Mouse (Mus musculus) adrenal gland, adult (tissue): ENCODE results near the gene Shank2.

Source experiments
- DNase-seq, 2 experiments: peaks; one replicate each; pipeline ENCODE4 v3.0.0; 2022 to 2023; ENCODE audit warnings: low spot score in 1 of 2; ENCODE audit not compliant: inconsistent age in 2 of 2

The Shank2 gene

DNA sequence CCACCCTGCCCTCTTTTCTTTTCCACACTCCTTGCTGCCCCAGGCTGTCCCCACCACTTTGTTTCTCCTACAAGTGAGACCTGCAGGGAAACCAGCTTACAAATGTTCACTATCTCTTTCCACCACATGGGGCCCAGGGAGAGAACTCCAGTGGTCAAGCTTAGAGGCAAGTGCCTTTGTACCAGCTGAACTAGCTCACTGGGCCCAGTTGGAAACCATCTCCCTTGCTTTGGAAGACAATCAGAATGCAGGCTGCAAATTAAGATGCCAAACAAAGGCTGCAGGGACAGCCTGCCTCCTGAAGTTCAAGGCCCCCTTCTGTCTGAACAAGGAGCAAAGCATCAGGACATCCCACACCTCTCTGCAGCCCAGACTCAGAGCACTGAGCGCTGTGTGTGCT, 206.9 kb downstream of the Shank2 start:
- DNase-seq = no peak

DNA sequence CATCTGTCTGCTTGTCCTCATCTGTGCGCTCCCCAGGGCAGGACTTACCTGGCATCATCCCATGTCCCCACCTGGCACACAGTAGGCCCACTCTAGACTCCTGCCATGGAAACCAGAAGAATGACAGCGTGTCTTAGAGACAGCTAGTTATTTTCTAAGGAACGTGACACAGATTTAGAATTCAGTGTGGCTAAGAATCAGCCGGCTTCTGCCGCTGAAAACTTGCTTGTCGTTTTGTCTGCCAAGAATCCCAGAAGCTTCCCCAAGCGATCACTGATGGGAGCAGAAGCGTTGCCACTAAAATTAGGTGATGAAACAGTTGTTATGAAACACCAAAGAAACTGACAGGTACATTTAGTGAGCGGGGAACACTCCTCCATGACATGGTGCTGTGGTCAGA, 208.8 kb downstream of the Shank2 start:
- DNase-seq = no peak

DNA sequence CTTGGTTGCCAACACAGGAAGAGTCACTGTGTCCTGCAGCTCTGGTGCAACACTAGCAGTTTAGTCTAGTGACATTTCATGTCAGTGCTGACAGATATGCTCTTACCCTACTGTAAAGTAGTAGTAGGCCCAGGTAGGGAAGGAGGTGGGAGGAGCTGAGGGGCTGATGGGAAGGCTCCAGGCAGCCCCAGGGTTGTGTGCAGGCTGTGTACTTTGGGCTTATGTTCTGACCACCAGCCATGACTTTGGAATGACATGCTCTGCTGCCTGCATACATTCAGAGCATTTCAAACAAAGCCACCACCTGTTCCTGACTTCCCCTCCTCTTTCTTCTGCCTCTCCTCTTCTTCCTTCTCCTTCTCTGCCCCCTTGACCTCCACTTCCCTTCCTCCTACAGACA, 211.0 kb downstream of the Shank2 start:
- DNase-seq = no peak

DNA sequence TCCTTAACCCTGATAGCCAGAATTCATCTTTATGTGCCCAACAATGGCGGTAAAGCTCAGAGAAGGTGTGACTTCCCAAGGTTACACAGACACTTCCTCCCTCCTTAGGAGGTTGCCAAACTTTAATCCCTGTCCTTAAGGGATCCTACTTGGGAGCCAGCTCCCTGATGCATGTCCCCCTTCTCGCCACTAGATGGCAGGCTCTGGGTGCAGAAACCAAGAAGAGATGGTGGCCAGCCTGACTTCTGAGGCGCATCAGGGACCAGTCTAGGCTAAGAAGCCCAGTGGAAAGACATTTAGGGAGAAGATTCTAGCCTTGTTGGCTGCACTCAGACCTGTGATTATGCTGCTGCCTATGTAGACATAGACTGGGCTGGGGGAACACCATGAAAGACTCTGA, 215.5 kb downstream of the Shank2 start:
- DNase-seq = peak; percentile 72 to 89

DNA sequence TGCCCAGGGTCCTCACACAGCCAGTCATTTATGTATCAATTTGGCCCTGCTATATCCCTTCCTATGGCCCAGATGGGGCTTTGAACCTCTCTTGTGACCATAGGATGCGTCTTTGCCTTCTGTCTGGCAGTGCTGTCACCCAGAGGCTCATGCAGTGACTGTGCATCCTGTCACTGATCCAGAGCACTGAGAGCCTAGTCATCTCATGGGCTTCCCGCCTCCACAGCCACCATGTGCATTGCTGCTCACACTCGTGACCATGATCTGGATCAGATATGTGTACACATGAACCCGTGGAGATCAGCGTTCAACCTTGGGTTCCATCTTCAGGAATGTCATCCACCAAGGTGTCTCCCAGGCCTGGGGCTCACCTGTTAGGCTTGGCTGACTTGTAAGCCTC, 227.0 kb downstream of the Shank2 start:
- DNase-seq = no peak

DNA sequence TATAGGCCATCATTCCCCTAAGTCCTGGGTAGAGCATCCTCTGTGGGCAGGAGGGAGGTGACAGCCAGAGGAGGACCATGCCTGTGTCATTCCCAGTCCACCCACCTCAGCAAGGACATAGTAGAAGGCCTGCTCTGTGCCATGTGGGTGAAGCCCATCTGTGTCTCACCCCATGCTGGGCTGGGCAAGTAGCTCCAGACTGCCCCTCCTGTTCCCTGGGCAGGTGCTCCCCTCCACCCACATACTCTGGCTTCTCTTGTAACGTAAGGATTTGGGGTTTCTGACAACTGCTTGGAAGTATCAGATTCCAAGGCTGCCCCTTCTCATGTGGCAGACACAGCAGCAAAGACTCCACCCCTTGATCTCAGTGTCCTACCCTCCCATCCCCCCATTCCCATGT, 227.7 kb downstream of the Shank2 start:
- no peak for DNase-seq

DNA sequence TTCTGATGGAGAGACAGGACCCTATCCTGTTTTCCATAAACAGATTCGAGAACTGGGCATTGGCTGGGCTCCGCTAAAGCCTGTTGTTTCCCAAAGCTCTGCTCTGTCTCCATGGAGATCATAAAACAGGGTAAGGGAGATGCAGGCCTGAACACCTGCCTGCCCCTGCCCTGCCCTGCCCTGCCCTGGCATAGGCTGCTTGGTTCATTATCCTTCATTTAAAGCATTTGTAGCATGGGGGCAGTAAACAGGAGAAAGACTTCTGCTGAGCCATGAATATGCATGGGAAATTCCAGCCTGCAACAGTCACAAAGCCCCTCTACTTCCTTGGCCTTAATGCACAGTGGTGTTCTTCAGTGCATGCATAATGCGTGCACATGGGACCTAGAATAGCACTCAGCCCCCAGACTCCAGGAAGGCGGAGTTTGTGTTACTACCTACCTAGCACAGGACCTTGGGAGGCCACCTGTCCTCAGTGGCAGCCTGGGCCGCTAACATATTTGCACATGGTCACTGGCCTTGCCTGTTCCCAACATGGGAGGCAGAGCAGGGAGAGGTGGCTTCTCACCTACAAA, 230.5 kb downstream of the Shank2 start:
- no peak for DNase-seq

DNA sequence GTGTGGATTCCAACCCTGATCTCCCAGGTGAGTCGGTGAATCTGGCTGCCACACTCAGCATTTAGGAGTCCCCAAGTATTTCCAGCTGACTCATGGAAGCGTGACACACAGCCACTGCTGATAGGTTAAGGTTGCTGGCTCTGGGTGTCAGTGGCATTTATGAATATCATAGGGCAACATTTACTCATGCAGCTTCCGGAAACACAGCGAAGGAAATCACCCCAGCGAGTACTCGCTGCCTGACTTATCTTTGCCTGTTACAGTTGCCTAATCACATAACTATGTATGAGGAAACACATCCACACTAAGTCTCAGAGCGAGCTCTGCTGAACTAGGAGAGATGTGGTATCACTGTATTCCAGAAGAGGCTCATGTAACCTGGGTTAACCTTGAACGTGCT, 231.8 kb downstream of the Shank2 start:
- peak; percentile 82 to 87 for DNase-seq

DNA sequence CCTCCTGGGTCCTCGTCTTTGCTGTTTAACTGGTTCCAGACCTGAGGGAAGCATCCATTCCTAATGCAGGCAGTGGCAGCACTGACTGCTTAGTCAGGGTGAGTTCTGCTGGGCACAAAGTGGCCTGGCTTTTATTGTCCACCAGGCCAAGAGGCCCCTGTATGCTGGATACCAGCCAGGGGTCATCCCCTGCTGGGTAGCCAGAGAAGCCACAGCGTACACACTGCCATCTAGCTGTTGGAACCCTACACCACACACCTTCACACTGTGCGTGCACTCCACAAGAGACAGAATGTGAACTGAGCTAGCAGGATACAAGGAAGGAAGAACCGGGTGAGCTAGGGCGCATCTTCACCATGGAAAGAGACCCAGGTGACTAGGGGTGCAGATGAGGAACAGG, 233.1 kb downstream of the Shank2 start:
- DNase-seq = peak in 1 of 2 experiments; percentile 43

DNA sequence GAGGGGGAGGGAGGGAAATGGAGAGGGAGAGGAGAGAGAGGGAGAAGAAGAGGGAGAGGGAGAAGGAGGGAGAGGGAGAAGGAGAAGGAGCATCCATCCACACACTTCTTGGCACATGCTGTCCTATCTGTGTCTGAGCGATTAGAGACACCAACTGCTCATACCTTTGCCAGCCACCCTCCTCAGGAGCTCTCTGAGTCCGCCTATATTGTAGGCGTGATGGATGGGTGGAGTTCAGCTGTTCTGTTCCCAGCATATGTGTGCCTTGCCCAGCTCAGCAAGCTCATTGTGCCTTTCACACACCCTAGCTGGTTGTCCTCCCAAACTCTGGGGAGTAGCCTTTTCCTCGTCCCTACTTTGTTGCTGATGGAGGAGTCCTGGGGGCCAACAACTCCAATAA, 233.8 kb downstream of the Shank2 start:
- no peak for DNase-seq

DNA sequence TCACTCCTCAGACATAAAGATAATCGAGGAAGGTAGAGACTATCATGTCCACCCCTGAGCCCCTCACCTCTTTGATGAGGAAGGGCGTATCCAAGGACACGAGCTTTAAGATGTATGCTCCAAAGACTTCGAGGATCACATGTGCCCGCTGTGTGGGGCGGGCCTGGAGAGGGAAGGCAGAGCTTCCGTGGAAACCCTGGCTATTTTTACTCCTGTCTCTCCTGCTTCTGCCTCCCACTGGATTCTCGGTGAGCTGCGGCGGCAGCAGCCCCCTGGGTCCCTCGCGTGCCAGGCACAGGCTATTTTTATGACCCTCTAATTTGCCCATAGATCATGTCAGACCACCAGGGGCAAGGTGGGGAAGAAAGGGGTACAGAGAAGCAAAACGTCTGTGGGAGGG, 235.1 kb downstream of the Shank2 start:
- DNase-seq = no peak

DNA sequence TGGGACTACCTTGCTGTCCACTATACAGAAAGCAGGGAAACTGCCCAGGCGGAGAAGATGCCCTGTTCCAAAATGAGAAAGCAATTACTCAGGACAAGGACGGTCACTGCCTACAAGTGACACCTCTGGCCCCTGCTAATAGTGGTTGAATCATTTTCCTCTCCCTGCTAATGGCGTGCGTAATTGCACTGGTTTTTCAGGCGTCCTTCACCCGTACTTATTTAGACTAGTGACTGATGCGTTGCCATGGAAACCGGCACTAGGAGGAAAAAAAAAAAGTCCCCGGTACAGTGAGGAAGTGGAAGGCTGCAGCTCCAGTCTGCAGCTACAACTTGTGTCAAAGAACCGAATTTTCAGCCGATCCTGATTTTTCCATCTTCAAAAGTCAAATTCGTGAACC, 236.7 kb downstream of the Shank2 start:
- peak; percentile 80 to 93 for DNase-seq

DNA sequence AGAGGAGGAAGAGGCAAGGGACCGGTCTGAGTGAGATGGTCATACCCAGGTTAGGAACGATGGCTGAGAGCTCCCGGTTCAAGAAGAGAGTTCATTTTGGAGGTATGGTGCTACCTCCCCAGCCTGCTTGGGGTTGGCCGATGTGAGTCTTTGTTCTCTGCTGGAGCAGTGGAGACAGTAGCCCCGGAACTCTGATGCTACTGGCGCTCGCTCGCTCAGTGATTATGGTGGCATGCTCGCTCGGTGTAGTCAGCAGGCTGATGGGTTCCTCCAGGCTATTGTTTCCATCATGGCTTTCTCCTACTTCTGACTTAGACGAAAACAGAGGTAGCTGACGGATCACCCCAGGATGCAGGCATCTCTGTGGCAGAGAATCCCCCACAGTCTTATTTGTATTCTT, 237.3 kb downstream of the Shank2 start:
- DNase-seq = no peak

DNA sequence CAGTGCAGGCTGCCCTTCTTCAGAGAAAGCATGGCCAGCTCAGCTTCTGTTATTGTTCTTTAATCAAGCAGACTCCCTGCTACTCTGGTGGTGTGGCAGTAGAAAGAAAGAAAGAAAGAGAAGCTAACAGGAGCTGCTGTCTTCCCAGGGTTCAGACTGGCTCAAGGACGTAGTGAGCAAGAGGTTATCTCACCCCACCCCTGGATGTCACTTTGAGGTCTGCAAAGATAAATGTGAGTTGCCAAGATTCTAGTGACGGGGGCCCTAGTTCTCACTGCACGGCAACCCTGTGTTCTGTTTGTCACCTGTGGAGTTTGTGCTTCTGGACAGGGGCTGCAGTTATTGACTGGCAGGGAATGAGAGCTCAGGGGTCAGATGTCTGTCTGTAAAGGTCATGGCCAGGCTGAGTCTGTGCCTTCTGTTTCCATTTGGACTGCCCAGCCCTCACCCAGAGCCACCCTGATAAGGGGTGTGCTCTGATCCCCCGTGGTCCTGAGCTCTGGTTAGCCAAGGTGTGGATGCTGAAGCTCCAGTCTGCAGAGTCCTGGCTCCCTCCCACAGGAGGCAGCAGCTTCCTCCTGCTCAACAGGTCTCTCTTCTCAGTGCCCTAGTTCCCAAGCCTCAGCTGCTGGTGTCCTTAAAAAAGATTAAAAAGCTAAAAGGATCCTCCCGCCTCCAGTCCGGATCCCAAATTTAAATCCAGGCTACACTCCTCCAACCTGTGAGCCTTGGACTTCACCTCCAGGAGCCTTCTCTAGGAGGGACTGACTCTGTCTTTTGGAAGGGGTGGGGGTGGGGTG, 238.0 kb downstream of the Shank2 start:
- peak; percentile 23 to 69 for DNase-seq

DNA sequence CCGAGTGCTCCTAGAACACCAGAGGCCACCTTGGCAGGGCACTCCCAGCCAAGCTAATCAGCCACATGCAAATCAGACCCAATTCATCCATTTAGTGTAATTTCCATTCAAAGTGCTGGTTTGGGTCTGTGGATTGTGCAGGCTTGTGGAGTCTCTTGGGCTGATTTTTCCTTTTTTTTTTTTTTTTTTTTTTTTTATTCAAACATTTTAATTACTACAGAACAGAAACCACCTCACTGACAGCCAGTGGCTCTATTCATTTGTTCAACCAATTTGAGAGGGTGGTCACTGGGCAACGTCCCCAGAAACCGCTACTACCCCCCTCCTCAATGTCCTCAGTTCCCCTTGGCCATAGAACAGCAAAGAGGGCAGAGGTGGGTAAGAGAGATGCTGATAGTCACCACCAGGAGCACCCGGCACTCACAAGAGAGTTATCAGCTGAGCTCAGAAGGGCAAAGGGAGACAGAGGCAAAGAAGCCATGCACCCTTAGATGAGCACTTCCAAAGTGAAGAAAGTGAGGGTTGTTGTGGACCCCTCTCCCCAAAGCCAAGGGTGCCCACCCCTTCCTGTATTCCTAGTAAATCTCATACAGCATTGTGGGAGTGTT, 239.1 kb downstream of the Shank2 start:
- DNase-seq = no peak

DNA sequence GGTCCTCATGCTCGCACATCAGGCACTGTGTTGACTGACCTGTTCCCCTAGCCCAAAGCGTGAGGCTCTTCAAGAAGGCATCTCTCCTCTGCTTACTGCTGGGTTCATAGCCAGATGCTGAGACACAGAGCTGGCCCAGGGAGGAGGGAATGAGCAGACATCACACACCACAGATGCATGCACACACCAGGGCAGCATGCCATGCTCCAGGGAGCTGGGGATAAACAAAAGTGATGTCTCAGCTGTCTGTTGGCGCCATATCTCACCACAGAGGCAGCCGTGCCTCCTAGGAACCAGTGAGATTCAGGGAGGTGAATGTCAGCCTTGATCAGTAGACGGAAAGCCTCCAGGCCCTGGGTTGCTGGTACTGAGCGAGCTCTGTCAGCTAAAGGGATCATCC, 242.5 kb downstream of the Shank2 start:
- DNase-seq = no peak

DNA sequence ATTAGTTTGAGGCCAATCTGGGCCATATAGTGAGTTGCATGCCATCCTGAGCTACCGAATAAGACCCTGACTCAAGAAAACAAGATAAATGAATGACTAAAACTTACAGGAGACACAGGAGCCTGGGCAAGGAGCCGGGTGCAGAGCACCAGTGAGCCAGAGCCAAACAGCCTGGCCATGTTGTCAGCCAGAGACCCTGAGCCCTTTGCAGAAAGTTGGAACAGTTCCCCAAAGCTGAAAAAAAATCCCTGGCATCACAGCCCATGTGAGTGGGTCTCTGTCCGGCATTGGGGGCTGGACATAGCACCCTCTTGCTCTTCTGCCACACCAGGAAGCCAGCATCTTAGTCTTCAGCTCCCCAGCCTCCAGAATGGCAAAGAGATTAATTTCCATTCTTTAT, 244.5 kb downstream of the Shank2 start:
- no peak for DNase-seq

DNA sequence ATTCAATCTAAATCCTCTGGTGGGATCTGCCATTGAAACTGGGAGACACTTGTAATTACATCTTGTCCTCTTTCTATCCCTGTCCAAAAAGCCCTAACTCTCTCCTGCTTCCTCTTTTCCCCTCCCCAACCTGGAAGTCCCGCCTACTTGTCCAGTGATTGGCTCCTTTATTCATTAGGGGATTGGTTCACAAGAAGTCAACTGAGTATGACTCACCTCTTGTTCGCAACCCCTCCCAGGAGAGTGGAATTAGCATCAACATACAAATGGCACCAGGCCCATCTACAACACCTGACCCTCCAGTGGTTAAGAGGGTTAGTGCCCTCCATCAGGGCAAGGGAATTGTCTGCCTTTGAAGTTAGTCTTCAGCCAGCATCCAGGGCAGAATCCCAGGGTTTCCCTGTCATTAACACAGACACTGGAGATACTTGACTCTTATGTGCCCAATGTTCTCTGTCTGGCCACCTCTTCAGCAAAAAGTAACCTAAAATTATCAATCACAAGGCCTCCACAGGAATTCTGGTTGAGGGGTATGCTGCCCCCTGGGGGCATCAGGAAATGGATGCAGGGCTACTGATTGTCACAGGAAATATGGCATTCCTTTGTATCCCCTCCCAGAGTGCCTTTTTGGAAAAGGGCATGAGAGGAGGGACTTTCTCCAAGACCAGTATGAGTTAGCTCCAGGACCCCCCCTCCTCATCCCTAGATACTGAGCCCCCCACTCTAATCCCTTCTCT, 247.1 kb downstream of the Shank2 start:
- DNase-seq = no peak

DNA sequence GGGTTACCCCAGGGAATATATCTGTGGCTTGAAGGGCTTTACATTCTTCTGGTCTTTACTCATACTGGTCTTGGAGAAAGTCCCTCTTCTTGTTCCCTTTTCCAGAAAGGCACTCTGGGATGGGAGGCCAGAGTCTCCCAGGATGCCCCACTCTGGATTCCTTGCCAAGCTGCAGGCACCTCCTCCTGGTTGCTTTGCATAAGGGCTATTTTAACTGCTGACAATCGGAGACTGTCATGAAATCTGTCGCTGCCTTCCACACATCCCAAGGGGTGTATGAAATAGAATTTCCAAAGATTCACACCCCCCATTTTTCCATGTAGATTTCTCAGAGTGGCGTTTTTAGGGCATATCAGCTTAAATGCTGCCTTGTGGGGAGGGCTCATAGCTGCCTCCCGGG, 249.1 kb downstream of the Shank2 start:
- DNase-seq = no peak

DNA sequence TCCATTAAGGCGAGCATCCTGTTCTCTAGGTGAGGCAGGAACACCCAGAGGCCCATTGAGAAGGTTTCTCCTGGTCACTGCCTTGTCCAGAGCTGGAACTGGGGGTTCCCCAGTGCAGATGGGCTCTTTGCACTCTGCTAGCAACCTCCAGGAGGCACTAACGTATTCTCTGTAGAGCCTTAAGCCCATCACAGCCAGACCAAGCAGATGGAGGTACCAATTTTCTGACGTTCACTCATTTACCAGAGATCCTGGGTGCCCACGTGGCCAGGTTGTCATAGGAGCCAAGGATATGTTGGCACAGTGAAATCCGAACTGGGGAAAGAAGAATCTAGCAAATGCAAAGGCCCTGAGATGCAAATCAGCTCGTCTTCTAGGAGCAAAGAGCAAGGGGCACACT, 249.5 kb downstream of the Shank2 start:
- no peak for DNase-seq

DNA sequence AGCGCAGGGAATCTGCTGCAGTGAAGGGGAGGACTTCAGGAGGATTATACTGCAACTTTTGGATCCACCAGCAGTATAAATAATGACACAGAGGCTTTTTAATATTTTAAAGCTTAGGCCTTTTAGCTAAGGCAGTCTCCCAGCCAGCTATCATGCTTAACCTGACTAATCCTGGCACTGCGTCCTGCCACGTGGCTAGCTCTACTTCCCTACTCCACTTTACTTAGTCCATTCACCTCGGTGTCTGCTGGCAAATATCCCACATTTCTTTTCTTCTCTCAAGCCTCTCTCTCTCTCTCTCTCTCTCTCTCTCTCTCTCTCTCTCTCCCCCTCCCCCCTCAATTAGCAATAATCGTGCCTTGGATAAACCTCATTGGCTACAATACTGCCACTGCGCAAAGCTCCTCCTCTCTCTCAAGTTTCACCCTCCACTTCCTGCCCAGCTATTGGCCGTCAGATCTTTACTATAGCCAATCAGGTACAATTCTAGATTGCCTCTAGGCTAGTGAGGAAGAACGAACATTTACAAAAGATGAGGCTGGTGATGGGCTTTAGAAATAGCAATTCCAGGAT, 253.0 kb downstream of the Shank2 start:
- no peak for DNase-seq

DNA sequence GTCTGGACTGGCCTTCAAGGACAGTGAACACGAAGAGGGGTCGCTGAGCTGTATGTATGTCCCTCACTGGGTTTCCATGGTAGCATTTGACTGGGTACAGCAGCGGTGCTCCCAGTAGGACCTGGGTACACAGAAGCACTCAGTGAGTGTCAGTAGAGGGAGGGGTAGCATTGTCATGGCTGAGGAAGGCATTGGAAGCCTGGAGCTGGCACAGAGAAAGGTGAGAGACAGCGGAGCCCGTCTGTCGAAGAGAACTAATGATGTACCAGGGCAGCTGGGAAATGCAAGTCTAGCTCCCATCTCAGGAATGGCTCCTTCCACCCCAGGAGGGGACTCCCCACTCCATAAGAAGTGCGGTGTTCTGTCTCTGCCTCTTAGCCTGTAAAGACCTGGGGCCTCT, 256.1 kb downstream of the Shank2 start:
- no peak for DNase-seq
